Mouse (Mus musculus) urinary bladder, postnatal 10 days (tissue): ENCODE measurements around the gene Rpa2.
"Not testable (repeated sequence)": the region's sequence is repeated elsewhere in the genome, so short reads cannot be mapped to it uniquely, and the experiment has no call there.

ENCODE experiments used
- DNase-seq: peaks from one replicate; pipeline ENCODE4 v3.0.0; 2022; ENCODE audit warnings: low spot score

Gene Rpa2

DNA sequence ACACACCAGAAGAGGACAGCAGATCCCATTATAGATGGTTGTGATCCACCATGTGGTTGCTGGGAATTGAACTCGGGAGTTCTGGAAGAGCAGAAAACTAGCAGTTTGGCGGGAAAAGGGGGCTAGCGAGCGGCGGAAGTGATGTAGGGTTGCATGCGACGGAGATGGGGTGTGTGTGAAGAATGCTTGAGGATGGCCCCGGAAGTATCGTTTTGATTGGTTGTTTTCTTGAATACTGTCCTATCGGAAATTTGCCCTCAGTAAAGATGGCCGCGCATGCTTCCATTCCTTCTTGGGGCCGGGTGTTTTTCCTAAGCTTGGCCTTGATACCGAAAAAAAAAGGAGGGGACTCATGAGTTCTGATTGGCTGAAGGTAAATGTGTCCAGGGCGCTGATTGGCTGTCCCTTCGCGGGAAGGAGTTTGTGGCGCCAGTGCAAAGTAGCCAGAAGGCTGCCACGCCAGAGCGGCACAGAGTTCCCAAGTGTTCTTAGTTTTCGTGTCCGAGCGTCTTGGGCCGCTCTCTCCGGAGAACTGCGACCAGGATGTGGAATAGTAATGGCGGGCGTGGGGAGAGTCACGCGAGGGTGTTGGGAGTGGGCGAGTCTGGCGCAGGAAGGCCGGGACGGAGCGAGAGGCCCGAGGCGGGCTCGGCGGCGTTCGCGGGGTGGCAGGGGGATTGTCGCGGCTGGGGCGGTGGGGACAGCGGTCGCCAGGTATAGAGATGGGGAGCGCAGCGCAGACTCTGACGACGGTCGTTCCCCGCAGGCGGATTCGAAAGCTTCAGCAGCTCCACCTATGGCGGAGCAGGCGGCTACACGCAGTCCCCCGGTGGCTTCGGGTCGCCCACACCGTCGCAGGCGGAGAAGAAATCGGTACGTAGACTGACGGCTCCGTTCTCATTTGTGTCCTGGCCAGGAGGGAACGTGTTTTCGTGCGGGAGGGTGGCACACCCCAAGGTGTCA lies at the start of gene Rpa2:
Rpa2 (plus strand) TSS at position 419 of the 963 bp plus-strand sequence.
- peak; percentile 89 for DNase-seq

DNA sequence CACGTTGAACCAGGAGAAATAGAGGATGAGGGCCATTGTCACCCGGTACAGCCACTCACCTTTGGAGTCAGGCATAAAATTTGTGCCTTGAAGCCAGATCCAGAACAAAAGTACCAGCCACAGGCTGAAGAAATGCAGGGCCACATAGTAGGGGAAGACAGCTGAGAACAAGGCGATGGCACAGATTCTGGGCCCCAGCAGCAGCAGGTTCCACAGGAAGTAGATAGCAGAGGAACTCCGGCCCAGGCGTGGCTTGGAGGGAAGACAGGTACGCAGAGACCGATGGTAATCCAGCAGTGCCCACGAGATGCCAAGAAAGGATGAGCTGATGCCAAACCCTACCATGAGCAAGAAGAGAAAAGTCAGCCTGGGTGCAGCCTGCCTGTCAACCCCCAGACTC lies 39.9 kb upstream of the Rpa2 start:
- DNase-seq, result no peak

DNA sequence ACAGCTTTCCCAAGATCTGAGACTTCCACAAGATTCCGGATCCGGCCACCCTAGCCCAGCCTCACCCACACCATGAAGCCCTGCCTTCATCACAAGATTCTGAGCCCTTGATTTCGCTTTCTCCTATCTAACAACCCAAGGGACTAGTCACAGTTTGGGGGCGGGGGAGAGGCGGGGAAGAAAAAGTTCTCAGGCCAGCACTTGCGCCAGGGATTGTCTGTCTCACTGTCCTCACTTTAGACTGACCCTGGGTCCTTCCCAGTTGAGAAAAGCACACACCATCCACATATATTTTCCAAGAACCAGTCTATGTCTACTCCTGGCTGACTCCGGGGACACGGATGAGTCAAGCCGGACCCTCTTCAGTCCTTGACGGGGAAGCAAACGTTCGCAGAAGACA lies 36.5 kb upstream of the Rpa2 start:
- no peak for DNase-seq

DNA sequence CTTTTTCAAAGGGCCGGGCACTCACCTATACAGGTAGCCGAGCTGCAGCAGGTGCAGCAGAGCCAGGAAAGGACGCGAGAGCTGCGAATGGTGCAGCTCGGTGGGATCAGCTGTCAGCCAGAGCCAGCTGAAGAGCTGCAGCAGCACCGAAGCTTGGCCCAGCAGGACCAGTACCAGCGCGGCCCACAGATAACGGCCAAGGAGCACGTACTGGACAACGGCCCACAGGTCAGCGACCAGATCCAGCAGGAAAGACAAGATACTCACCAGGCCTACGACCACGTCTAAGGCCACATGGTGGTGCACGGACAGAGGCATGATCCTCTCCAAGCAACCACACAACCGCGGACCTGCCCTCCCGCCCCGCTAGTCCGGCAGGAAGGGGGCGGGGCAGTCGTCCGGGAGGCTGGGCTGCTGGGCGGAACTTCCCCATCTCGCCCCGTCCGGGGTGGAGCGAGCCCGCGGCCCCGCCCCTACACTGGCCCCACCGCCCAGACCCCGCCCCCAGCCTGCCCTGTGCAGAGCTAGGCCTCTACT lies 35.9 kb upstream of the Rpa2 start, which contains the start of gene Xkr8:
Xkr8 (minus strand) TSS at position 399 of the 537 bp plus-strand sequence.
- peak; percentile 59 for DNase-seq

DNA sequence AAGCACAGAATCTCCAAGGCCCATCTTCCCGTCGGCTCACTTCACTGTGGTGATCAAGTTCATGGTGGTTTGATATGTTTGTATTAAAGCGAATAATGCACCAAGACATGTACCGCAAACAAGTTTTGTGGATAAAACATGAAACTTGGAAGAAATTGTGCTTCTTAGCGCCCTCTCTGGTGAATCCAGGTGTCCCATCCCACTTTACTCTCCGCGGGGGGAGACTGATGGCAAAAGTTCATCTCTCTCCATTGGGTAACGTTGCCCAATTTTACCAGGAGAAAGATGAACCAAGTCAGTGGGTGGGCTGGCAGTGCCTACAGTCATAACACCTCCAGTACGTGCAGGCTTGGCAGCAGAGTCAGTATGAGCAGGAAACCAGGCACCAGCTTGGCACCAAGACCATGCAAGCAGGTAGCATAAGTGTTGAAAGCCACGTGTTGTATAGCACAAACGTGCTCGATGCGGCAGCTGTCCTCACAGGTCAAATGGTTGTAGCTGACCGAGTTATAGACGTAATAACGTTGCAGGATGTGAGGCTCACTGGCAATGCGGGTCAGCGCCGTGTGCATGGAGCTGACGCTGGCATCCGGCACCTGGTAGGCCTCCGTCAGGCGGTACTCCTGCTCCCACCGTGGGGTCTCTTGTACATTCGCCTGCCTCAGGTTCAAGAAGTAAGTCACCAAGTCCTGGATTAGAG lies 34.9 kb upstream of the Rpa2 start:
- no peak for DNase-seq

DNA sequence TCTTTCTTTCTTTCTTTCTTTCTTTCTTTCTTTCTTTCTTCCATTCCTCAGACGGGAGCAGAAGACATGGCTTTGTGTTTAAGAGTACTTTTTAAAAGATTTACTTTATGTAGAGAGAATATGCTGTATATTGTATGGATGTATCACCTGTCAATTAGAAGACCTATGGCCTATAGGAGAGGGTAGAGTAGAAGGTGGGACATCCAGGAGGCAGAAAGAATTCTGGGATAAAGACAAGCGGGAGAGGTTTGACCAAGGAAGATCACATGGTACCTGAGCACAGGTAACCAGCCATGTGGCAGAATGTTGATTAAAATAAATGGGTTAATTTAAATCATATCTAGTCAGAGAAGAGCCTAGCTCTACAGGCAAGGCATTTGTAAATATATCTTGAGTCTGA lies 33.4 kb upstream of the Rpa2 start:
- no peak for DNase-seq

DNA sequence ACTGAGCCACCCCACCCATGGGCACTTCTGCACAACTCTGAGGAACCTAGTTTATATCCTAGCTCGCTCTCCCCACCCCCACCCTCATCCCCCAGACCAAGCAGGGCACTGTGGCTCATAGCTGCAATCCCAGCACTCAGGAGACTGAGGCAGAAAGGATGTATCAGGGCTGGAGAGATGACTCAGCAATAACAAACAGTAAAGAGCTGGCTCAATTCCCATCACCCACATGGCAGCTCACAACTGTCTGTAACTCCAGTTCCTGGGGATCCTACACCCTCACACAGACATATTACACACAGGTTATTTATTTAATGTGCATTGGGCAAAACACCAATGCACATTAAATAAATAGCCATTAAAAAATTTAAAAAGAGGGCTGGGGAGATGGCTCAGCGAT lies 32.7 kb upstream of the Rpa2 start:
- no peak for DNase-seq

DNA sequence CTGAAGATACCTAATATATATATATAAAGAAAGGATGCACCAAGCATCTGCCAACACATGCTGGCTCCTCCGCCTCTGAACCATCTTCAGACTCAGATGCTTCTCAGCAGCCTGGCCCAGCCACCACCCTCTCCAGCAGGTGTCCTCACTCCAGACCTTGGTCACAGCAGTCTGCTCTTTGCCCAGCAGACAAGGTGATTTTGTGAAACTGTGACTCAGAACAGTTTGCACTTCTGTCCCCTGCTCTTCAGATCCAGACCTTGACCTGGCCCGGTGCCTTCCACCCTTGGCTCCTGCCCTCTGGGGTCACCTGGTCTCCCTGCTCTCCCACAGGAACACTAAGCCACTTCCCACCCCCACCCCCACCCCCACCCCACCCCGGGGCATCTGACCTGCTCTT lies 32.2 kb upstream of the Rpa2 start:
- no peak for DNase-seq

DNA sequence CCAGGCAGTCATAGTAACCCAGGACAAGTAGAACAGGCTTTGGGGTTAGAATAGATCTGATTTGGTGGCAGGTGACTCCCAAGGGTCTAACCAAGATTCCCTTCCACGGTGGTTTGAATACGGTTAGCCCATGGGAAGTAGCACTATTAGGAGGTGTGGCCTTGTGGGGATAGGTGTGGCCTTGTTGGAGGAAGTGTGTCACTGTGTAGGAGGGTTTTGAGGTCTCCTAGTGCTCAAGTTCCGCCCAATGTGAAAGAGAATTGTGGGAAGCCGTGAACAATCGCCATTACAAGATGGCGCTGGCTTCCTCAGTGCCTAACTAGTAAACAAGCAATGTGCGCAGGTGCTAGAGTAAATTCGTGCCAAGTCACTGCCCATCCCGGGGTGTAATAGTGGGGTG lies 31.0 kb upstream of the Rpa2 start:
- DNase-seq, result not testable (repeated sequence)

DNA sequence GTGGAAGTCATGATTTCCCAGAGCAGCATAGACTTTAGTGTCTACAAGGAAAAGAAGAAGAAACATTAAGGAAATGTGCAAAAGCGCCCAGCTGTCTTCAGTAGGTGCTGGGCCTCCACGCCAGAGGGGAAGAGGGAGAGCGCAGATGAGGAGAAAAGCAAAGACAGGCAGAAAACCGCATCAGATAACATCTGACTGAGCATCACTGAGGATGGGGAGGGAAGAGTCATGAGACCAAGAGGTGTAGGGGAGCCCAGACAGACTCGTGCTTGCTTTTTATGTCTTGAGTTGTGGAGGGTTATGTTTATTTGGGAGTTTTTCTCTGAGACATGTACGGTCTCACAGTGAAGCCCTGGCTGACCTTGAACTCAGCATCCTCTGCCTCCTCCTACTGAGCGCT lies 26.6 kb upstream of the Rpa2 start:
- no peak for DNase-seq

DNA sequence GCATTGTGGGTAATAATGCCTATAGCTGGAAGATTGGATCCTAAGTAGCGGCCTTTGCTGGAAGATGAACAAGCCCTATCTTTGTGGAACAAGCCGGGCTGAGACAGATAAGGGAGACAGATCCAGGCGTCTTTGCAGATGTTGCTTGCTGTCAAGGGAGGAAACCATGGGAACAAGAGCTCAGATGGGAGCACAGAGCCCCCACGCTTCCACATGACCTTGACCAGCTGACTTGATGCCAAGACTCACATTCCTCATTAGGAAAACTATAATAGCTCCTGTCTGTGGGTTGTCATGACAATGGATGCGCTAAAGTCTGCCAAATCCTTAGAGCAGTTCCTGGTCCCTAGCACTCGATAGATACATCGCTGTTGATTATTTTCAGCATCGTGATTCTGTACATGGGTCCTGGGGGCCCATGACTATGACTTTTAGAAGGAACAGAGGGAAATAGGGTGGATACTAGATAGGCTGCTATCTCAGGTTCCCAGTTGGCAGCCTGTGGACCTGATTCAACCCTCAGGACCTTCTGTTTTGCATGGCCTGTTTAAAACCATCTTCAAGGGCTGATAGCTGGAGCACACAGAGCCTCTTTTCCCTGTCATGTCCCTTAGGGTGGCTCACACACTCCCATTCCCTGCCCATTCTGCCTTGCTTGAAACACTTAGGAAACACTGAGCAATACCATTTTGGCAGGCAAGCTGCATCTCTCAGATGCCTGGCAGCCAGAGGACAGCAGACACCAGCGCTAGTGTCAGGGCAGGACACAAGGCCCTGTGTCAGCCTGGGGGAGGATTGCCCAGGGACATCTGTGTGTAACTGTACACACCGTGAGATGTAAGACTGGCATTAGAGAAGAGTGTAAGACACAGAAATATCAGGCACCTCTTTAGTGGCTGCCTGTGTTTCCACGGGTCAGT lies 23.9 kb upstream of the Rpa2 start:
- no peak for DNase-seq

DNA sequence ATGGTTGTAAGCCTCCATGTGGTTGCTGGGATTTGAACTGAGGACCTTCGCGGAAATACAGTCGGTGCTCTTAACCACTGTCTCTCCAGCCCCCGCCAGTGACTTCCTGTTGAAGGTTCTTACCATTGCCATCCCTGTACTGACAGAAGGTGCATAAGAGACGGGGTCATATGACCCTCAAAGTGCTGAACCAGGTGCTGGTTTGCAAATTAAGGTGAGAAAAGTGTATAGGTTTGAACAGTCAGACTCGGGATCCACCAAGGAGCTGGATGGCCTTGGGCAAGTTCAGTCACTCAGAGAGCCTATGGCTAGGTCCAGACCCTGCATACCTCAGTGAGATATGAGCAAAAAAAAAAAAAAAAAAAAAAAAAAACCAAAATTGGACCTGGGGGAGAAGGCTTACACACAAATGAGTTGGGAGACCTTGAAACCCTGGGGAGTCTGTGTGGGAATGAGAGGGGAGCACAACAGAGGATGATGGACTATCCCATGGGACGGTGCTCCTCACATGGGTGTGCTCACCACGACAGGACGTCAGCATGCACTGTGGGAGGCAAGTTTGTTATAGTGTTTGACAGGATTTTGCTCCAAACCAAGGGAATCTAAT lies 21.1 kb upstream of the Rpa2 start:
- DNase-seq, result no peak

DNA sequence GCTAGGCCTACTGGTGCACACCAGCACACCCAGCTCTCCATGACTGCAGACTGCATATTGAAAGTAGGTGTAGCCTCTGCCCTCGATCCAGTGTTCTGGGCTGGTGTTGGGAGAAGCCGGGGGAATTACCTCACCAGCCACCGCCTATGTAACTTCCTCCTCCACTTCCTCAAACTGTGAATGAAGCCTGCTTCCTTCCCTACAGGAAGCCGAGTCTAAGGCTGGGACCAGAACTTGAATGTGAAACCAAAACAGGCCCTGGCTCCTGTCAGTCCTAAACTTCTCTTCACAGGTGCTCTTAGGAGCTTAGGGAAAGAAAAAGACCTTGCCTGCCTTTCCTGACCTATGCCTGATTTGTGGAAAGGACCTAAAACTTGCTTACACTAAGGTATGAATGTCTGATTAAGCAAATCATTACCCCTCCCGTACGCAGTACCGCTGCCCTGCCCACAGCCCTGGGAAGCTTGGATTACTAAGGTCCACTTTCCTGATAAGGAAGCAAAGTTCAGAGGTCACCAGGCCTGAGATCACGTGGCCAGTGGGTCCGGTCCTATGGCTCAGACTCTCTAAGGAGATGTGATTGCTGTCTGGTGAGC lies 20.4 kb upstream of the Rpa2 start:
- DNase-seq, result no peak

DNA sequence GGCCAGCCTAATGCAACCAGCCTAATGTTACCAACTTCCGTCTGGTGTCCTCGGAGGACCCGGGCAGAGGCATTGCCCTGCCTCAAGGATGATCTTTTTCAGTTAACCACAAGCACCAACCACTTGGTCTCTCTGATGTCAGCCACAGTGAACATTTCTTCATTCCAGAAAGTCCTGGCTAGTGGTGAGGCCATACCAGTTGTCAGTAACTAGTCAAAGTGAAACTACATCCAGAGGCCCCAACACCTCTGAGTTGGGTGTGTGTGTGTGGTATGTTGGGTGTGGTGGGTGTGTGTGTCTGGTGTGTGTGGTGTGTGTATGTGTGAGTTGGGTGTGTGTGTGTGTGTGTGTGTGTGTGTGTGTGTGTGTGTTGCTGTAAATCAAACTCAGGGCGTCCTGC lies 19.4 kb upstream of the Rpa2 start:
- no peak for DNase-seq

DNA sequence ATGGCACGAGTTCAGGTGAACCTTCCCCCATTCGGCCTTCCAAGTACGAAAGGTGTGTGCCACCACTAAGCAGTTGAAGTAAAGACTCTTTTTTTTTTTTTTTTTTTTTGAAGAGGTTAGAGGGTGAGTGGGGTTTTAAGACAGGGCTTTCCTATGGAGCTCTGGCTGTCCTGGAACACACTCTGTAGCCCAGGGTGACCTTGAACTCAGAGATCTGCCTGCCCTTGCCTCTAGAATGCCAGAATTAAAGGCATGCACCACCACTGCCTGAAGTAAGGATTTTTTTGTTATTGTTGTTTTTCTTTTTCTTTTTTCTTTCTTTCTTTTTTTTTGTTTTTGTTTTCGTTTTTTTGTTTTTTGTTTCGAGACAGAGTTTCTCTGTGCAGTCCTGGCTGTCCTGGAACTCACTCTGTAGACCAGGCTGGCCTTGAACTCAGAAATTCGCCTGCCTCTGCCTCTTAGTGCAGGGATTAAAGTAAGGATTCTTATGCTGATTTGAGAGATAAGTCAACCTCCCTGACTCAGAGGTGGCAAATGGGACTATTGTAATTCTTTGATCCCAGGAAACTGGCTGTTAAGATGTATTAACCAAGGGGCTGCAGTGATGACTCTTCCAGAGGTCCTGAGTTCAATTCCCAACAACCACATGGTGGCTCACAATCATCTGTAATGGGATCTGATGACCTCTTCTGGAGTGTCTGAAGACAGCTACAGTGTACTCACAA lies 18.7 kb upstream of the Rpa2 start:
- no peak for DNase-seq

DNA sequence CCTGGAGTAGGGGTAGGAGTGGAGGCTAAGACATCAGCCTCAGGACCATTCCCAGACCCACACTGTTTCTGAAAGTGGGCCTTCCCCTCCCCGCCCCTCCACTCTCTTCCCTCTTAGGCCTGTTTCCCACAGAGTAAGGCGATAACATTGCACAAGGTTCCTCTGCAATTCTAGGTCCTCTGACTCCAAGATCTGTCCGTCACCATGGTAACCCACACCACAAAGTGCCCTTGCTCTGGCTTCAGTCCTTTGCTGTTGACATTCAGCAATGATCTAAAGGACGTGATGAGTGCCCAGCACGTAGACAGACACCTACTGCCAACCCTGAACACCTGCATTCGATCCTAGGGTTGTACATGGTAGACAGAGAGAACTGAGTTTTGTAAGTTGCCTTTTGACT lies 15.1 kb upstream of the Rpa2 start:
- DNase-seq, result no peak

DNA sequence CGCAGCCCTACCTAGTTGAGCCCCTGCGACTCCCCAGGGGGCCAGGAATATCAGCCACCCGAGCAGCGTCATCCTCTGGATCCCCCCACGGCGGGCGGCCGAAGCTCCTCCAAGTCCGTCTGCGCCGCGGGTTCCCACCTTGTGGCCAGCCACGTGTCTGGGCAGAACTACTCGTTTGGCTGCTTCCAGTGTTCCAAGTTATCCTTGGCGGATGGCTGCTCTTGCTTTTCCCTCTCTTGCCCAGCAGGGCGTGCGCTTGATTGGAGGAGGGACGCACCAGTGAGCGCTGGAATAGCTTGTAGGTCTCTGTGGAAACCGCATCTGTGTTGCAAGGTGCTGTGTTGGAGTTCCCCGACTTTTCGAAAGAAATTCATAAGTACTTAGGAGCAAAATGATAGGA lies 11.2 kb upstream of the Rpa2 start, which contains the start of gene Smpdl3b:
Smpdl3b (minus strand) TSS at position 279 of the 400 bp plus-strand sequence.
- peak; percentile 33 for DNase-seq

DNA sequence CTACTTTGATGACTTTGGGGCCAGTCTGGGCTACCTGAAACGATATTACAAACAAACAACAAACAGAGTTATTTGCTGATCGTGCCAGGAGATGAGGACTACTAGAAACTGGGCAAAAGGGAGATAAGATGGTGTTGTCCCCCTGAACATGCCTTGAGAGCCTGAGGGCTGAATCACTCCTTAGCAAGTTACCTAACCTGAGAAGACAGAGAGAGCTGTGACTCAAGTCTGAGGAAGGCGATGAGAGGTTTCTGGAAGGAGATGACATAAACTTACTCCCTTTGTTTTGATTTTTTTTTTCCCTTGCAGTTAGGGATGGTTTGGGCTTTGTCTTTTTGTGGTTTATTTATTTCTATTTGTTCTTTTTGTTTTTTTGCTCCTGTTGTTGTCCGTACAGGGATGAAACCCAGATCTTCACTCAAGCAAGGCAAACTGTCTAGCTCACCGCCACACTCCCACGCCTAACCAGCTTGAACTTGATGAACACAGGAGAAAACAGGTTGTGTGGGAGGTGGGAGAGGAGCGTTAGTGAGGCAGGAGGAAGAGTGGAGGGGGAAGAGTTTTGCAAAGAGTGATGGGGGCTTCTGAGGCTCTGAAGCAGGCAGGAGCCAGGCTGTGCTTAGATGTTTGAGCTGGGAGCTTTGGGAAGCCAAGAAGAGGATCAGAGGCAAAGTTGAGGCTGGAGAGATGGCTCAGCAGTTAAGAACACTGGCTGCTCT lies 10.3 kb upstream of the Rpa2 start:
- DNase-seq, result no peak

DNA sequence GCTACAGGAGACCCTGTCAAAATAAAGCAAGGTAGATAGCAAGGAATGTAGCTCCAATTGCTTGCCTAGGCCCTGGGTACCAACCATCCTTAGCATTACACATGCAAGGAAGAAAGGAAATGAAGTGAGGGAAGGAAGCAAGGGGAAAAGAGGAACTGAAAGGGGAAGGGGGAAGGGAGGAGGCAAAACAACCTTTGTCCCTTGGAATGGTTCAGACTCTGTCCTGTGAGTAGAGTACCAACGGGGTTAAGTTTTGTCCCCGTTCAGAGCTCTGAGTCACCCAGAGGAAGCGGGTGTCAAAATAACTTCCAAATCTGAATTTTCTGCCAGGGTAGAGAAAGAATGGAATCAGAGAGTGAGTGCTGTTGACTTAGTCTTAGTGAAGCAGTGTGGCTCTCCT lies 7.8 kb upstream of the Rpa2 start:
- DNase-seq, result no peak

DNA sequence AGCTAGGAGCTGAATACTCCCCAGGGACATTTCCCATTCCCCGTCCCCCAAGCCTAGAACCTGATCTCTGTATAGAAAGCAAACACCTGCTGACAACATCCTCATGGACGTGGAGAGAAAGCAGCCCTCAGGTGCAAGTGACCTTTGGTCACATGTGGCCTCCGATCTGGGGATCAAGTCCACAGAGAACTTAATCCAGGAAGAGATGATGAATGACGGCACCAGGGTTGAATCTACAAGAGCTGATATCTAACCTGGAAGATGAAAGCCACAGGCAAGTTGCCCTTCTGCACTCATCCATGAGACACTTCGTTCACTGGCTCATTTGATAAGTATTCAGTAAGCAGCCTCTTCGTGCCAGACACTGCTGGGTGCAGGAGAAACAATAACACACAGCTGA lies 5.5 kb upstream of the Rpa2 start:
- no peak for DNase-seq
